Mouse (Mus musculus) fat pad, adult 2 months (tissue): Measurements from ENCODE around the gene Gabrb3.

ENCODE experiments used
- DNase-seq: peaks from one replicate; pipeline ENCODE4 v3.0.0-alpha.2; 2011; ENCODE audit warnings: low read depth, low spot score; ENCODE audit errors: extremely low read depth

The Gabrb3 gene

DNA sequence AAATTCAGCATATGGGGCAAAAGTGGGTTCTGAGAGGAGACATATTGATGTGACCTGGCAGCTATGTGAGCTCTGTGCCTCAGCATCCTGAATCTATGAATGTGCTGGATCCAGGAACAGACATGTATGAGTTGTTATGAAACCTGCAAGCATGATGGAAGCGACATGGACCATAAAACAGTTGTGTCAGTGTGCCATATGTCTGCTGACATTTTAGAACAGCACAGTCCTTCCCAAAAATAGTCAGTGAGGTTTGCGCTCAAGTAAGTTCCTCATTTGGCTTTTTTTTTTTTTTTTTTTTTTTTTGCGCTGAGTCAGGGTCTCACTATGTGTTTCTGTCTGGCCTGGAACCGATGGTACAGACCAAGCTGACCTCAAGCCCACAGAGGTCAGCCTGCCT is 110.0 kb downstream of the Gabrb3 start:
- no peak for DNase-seq

DNA sequence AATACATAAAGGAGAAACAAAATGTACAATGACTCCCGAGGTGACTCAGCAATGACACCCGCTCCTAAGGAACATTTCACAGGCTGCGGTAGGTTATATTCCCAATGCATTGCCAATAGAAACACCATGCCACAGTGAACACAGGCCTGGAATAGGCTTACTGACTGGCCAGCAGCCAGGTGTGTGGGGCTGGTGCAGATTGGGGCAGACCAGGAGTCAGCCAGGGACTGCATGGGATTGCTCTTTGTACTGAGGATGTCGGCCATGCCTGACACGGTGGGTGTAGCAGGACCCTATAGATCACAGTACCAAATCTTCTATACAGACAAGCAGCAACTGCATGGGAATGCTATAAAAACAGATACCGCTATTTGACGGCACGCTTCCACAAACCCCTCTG is 110.5 kb downstream of the Gabrb3 start:
- no peak for DNase-seq

DNA sequence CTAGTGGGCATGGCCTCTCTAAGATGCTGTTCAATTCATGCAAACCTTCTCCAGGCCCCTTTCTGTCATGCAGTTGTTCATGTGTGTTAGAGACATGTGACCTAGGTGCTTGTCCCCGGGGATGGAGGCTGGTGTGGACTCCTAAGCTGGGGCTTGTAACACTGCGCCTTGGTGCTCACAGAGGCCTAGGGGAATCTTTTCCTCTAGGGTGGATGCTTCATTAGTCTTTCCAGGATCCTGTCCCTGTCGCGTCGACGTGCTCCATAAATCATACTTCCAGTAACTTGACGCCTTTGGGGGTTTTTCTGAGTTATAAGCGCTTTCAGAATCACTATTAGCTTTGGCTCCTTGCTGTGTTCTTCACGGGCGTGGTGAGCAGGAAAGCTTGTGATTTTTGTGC is 113.2 kb downstream of the Gabrb3 start:
- no peak for DNase-seq

DNA sequence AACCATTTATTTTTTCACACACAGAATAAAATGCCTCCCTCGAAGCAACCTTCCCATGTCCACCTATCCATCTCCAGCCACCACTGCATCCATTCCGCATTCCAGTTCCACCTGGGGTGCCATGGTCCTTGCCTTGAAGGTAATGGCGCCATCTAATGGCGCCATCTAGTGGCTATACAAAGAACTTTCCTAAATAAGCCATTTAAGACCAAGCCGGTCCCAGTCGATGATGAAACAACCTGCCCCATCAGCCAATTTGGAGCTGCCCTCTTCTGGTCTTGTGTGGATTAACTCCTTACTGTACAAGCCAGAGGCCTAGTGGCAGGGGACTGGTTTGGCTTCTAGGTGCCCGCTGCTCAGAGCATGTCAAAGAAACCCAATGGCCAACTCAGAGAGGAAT is 119.1 kb downstream of the Gabrb3 start:
- DNase-seq = no peak

DNA sequence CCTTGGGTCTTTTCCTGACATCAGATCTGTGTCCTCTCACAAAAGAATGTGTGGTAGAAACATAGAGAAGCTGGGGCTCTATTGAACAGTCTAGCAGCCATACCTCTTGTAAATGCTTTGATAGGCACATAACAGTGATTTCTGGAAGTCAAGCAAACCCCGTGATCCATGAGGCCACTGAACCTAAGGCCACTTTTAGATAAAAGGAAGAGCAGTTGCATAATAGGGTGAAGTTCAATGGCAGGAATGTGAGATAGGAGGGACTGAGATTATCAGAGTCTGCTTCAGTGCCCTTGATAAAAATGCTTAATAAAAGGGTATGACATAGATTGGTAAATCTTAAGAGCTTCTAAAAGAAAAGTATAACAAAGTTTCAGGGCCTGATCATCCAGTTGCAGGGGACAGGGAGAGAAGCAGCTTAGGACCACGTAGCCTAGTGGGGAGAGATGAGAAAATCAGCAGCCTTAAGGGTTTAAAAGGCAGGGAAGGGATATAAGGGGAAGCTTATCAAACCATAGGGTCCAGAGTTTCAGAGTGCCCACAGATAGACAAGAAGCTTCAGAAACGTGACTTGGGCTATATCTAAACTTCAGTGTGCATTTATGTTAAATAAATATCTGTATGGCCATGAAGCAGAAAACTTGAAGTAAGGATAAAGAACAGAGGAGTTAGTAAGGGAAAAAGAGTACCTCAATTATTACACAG is 141.4 kb downstream of the Gabrb3 start:
- no peak for DNase-seq

DNA sequence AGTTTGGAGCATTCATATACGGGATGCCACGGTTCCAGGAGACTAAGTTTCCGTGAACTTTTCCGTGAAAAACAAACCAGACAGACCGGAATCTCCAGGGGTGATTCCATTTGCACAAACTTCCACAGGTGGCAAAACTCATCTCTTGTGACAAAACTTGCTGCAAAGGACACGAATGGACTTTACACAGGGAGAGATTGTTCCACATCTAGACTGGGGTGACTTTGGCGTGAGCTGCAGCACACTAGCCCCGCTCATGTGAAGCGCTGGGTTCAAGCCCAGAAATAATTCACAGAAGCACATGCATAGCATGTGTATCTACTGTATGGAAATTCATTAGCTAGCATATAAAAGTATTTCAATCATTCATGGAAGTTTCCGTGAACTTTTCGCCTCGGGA is 144.9 kb downstream of the Gabrb3 start:
- DNase-seq = no peak

DNA sequence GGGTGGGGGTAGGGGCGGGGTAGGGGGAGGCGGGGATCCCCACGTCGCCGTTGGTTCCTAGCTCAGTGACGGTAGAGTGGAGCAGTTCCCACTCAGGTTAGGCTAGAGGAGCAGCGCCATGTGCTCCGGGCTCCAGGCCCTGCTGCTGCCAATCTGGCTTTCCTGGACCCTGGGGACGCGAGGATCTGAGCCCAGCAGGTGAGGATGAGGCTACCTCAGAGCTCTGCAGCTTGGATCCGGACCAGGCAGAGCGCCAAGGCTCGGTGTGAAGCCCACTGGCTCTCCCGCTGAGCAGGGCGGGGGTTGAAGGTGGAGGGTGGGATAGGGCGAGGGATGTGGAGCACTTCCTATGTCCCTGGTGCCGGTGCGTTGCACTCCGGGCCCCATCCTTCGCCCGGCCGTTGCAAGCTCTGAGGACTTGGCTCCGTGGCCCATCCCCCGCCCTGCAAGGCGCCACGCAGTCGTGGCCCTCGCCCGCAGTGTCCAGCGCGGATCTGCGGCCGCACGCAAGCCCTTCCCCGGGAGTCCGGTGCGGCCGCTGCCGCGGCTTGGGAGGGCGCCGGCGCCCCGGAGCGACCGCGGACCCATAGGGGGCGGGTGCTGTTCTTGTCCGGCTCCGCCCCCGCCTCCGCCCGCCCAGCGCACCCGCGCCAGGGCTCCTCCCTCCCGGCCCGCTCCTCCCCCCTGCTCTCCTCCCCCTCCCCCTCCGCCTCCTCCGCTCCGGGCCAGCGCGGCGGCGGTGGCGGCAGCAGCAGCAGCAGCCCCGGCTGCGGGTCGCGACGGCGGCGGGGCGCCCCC is 171.2 kb downstream of the Gabrb3 start:
- DNase-seq = no peak

DNA sequence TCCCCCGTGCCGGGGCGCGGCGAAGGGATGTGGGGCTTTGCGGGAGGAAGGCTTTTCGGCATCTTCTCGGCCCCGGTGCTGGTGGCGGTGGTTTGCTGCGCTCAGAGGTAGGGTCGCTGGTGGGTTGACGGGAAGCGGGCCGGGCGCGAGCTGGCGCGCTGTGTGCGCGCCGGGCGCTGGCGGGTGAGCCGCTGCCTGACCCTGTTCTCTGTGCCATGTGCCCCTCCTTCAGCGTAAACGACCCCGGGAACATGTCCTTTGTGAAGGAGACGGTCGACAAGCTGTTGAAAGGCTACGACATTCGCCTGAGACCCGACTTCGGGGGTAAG is 171.7 kb downstream of the Gabrb3 start:
- no peak for DNase-seq

DNA sequence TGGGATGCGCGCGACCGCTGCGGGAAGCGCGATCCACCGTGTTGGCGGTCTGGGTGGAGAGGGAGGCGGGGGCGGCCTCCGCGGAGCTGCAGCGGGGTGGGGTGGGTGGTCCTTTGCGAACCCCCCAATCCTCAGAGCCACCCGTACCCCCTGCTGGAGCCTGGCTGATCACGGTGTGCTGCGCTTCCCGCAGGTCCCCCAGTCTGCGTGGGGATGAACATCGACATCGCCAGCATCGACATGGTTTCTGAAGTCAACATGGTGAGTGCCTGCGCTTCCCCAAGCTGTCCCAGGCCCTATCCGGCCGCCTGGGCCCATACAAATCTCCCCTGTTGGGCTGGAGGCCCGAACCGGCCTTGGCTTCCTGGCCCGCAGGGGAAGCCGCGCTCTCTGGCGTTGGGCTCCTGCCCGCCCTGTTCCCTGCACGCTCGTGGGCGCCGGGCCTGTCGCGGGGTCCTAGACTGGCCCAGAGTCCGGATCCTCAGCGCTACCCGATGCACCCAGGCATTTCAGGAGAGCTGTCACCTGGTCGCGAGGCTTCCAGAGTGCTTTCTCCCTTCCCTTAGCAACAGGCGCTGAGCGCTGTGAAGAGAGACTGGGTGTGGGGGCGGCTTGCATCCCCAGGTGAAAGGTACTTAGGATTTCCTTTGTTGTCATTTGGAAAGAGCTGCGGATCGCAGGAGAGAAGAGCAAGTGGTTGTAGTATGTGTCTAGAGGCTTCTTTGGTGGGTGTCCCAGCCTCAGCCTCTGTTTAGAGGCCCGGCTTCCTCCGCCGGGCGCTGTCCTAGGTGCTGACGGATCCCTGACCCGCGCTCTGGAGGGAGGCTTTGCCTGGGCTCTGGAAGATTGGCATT is 172.3 kb downstream of the Gabrb3 start:
- DNase-seq = no peak

DNA sequence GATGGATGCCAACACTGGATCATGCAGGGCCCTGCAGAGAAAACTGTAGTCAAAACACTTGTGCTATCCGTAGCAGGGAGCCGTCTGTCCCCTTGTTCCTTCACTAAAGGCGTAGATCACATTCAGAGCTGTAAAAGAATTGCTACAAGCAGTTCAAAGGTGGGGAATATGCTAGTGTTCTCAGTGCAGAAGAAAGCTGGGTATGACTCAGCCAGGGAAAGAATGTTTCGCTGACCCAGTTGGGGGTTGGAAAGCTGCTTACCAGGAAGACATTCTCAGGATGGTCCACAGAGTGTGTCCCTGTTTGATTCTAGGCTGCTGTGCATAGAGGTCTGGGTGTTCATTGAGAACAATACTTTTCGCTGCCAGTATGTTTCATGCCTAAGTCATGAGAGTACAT is 177.8 kb downstream of the Gabrb3 start:
- no peak for DNase-seq

DNA sequence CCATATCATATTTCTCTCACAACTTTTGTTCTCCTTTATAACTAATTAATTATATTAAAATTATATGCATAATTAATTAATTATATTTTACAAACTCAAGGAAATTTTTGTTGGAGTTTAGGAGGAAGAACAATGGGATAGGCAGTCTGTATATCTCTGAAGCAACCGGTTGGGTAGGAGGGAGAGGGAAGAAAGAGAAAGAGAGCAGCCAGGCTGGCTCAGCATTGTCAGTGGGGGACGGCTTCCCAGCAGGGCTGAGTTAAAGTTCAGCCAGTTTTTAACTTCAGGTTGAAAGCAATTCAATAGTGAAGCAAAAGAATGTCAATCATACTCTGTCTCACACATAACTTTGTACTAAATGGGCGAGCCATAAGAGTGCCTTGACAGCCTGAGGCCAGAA is 199.2 kb downstream of the Gabrb3 start:
- DNase-seq = no peak

DNA sequence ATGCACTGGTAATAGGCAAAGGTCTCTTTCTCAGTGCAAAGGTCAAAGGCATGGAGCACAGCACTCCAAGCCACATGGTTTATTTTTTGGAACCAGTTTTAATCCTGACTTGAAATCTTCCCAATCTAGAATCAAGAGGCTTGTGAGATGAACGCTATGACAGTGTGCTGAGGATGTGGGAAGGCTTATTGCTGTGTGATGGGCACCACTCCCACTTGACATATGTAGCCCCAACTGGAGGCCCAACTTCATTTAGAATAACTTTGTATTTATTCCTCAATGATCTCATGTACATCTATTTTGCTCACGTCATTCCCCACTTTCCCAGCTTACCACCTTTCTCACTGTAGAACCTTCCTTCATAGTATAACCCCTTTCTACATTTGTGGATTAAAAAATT is 200.5 kb downstream of the Gabrb3 start:
- DNase-seq = no peak

DNA sequence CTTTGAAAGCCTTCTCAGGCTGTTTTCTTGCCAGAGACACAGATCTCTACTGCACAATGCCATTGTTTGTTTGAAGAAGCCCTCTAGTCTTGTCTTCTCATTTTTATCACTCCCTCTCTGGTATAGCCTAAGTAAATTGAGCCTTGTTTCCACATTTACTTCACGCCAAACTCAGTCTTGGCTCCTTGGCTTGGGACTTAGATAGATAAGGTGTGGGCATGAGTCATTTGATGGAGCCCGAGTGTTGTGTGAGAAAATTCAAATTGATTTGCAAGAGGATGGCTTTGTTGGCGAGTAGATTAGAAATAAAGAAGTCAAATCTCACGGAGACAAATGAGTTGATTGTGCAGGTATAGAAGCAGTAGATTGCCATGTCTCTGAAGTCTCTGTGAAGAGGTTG is 204.2 kb downstream of the Gabrb3 start:
- DNase-seq = no peak

DNA sequence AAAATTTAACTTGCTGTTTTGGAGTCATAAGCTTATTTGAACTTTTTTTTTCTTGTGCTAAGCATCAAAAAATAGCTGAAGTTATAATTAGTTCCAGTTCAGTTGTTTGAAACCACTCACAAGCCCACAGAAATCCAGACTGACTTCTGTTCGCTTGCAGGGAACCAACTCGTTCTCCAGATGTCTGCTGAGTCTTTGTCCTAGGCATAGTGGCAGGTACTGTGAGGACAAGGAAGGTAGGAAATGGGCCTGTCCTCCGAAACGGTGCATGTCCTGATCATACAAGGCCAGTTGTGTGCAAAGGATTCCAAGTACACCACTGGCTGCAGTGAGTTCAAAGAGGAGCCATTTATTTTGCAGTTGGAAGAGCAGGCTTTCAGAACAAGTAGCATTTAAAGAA is 215.5 kb downstream of the Gabrb3 start:
- no peak for DNase-seq

DNA sequence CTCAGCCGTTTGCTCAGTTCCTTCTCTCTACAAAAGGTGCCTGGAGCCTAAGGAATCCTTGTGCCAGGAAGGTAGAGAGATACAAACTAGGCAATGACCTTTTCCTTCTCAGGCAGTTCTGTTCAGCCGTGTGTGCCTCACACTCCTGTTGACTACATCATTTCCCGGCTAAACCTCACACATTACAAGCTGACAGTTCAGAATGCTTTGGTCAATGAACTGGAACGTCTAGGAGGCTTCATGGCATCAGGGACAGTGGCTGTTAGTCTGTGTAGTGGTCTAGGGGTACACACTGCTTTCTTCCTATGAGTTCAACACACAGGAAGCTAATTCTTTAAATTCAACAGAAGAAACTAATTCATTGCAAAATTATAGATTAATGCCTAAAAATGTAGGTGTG is 216.2 kb downstream of the Gabrb3 start:
- no peak for DNase-seq

DNA sequence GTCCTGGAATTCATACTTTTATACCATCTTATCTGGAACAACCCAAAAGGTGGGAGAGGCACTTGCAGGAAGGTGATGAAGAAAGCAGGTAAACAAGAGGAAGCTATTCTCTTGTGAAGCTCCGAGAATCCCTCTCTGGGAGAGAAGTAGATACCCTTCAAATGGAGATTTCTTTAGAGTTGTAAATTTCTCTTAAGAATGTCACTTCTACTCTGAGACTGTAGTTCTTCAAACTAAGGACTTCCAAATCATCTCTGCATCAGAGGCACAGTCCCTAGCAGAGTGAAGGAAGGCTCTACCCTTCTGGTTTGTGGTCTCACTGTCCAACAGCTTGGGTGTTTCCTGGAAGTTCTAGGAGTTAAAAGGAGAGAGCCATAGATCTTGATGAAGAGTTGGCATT is 221.3 kb downstream of the Gabrb3 start:
- no peak for DNase-seq

DNA sequence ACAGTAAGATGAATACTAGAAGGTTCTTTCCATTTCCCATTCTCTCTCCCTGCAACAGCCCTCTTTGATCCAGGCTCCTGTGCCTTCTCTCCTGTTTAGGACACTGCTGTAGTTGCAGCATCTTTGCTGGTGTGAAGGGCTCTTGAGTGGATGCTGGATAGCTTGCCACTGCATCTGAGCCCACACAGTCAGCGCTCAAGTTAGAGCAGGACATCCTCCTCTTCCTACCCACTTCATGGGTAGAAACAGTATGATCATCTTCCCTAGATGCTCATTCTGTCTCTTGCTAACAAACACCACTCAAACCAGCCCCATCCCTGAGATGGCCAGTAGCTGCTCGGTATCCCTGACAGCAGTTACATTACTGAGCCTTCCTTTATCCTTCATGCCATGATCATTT is 227.9 kb downstream of the Gabrb3 start:
- DNase-seq = no peak

DNA sequence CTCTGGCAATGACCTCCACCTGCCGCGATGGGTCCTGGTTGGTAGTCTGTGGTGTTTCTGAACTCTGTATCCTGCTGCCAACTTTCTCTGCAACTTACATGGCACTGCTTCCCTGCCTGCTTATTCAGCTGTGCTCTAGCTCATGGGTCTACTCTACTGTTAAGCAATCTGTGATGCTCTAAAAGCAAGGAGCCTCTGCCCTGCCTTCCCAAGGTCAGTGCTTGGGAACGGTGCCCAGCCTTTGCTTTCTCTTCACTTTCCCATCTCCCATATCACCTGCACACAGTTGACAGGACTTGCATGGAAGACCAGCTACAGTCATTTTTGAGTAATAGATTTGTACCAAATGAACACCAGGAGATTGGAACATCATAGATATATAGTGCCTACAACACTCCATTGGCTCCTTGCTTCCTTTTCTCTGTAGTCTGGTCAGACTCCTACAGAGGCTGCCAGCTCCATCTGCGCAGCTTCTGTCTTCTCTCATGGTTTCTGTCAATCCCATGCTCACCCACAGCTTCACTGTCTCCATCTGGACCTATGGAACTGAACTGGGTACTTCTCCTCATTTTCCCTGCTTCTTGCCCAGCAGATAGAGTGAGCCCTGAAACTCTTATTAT is 228.8 kb downstream of the Gabrb3 start:
- no peak for DNase-seq

DNA sequence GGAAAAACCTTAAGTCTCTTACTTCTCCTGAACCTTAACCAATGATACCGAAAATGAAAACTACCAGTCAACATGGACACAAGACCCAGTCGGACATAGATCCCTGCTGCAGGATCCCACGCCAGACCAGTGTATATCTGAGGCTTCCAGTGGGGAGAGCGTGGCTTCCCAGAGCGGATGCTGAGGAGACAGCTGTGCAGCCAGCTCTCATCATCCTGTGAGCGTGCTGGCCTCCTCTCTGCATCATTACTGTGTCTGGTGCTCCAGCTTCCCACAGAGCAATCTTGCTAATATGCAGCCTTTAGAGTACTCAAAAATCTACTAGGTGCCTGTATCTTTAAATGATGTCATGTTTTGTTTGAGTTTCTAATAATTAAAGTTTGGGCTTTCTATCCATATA is 257.9 kb downstream of the Gabrb3 start:
- DNase-seq = no peak

DNA sequence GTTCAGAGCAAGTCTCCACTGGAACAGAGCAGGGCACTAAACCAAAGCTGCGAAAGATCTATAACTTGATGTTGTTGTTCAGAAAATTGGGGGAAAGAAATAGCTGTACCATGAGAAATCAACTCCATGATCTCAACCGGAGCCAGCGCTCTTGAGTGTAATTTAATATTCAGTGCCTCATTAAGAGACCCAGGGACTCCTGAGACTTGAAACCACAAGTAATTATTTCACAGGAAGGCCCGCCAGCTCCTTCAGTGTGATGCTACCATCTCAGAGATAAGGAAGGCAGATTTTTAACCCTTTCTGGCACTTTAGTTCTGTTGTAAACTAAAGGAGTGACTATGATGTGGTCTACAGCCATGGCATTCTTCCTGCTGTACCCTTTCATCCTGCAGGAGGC is 270.3 kb downstream of the Gabrb3 start:
- no peak for DNase-seq

DNA sequence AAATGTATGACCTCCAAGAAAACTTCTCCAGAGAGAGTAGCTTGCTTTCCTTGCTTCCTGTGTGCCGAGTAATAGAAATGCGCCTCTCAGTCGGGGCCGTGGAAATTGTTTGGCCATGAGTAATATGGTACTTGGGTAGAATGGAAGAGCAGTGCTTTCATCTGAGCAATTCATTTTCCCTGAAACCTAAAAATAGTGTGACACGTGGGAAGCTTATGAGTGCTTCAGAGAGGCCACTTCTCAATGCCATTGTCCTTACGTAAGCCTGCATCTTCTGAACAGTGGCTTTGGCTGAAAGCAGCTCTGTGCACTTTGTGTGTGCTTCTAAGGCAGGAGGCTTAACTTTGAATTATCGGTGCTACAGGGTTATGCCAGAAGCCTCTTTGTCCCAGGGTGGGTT is 280.9 kb downstream of the Gabrb3 start:
- no peak for DNase-seq

DNA sequence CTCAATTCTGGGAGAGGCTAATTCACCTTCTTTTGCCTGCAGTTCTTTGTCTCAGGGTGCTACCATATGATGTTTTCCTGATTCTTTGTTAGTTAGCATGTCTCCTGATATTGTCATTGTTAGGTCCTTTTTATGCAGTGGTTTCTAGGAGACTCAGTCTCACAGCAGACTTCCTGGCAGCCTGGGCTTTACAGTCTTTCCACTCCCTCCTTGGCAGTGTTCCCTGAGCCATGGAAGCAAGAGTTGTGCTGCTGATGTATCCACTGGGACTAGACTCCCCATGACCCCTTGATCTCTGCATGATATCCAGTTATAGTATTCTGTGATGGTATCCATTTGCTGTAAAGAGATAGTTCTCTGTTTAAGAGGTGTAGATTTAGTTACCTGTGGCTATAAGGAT is 281.6 kb downstream of the Gabrb3 start:
- no peak for DNase-seq
